Mouse (Mus musculus): ENCODE measurements around the gene Mccc2. TPM values are rescaled to one million over a fixed set of nuclear protein-coding genes. Genes with fewer than 3 reads are reported as not detected.

Mccc2 gene
- polyA plus RNA-seq, 1 experiment: 7.7 TPM

DNA sequence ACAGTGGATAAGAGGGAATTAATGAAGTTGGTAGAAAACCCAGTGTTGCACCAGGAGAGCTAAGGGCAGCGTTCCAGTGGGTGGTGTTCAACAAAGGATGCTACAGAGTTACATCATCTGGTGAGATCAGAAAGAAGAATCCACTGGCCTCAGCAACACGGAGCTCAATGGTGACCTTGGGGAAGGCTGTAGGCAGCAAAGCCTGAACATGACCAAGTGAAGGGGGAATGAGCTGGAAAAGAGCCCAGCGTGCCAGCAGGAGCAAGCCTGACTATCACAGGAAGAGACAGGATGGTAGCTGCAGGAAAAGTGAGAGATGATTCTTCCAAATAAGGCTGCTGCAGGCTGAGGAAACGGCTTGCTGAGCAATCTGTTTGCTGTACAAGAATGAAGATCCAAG is 68.0 kb downstream of the Mccc2 start:
- no peak overlapping the region for H3K27ac ChIP-seq (ENCODE audit: control insufficient read depth, insufficient read depth, low read length)
- no peak for TF ChIP-seq POLR2A (IDR thresholded peaks at IDR 0.05; ENCODE audit: control insufficient read depth, extremely low read depth, insufficient read depth, low read length, poor library complexity)
- no peak for TF ChIP-seq CTCF (IDR thresholded peaks at IDR 0.05; ENCODE audit: borderline replicate concordance, control insufficient read depth, extremely low read depth, insufficient read depth, low read length, poor library complexity)
- DNase-seq: no peak
- no peaks in the 10 kb centered on the region for H3K4me1 ChIP-seq (replicated peaks; ENCODE audit: control insufficient read depth, insufficient read depth, low read length)
- no peaks in the 10 kb centered on the region for H3K27me3 ChIP-seq (ENCODE audit: control insufficient read depth, insufficient read depth, low read length)
- 95% methylated on average over 4 of the region's 4 CpGs for WGBS
- H3K4me3 ChIP-seq (ENCODE audit: control insufficient read depth, insufficient read depth, low read length): no peak overlapping the region
- no peaks in the 10 kb centered on the region for H3K36me3 ChIP-seq (ENCODE audit: control insufficient read depth, insufficient read depth, low read length)

- Histone ChIP-seq H3K4me1 (replicated peaks; ENCODE audit: control insufficient read depth, insufficient read depth, low read length) (peaks cover 3% of the 10 kb centered on the region; the same call in 1 of the 2 replicates), H3K4me3 (ENCODE audit: control insufficient read depth, insufficient read depth, low read length) (no peak overlapping the region), H3K27me3 (ENCODE audit: control insufficient read depth, insufficient read depth, low read length) (no peaks in the 10 kb centered on the region), H3K27ac (ENCODE audit: control insufficient read depth, insufficient read depth, low read length) (no peak overlapping the region), H3K36me3 (ENCODE audit: control insufficient read depth, insufficient read depth, low read length) (no peaks in the 10 kb centered on the region)
- WGBS: 99% methylated on average over 2 of the region's 2 CpGs
- no peak for DNase-seq
- TF ChIP-seq CTCF (IDR thresholded peaks at IDR 0.05; ENCODE audit: borderline replicate concordance, control insufficient read depth, extremely low read depth, insufficient read depth, low read length, poor library complexity) (no peak), POLR2A (IDR thresholded peaks at IDR 0.05; ENCODE audit: control insufficient read depth, extremely low read depth, insufficient read depth, low read length, poor library complexity) (no peak)
Measured at GRCm38 (mm10) chr13:99943525-99943924, 71.9 kb downstream of the Mccc2 start.

- TF ChIP-seq POLR2A (IDR thresholded peaks at IDR 0.05; ENCODE audit: control insufficient read depth, extremely low read depth, insufficient read depth, low read length, poor library complexity) (no peak), CTCF (IDR thresholded peaks at IDR 0.05; ENCODE audit: borderline replicate concordance, control insufficient read depth, extremely low read depth, insufficient read depth, low read length, poor library complexity) (no peak)
- no peak overlapping the region for H3K4me3 ChIP-seq (ENCODE audit: control insufficient read depth, insufficient read depth, low read length)
- no peak for DNase-seq
- 70% methylated on average over 2 of the region's 2 CpGs for WGBS
- H3K27ac ChIP-seq (ENCODE audit: control insufficient read depth, insufficient read depth, low read length): no peak overlapping the region
- peaks cover 3% of the 10 kb centered on the region; the same call in 1 of the 2 replicates for H3K4me1 ChIP-seq (replicated peaks; ENCODE audit: control insufficient read depth, insufficient read depth, low read length)
- H3K27me3 ChIP-seq (ENCODE audit: control insufficient read depth, insufficient read depth, low read length): no peaks in the 10 kb centered on the region
- H3K36me3 ChIP-seq (ENCODE audit: control insufficient read depth, insufficient read depth, low read length): no peaks in the 10 kb centered on the region
Measured at GRCm38 (mm10) chr13:99940601-99941000, 74.8 kb downstream of the Mccc2 start.

DNA sequence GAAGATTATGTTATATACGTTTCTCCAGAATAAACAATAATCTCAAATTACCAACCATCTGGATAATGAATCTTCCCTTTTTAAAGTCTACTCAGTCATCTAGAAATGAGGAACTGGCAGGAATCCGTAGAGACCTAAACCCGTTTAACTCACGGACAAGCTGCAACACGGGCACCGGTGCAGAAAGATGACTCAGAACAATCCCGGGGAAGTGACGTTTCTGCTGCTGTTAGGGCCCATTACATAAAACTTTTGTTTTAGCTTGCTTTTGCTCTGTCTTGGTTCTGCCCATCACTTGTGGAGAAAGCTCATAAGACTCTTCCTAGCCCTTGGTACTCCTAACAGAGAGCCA is 76.1 kb downstream of the Mccc2 start:
- Histone ChIP-seq H3K27me3 (ENCODE audit: control insufficient read depth, insufficient read depth, low read length) (no peaks in the 10 kb centered on the region), H3K4me3 (ENCODE audit: control insufficient read depth, insufficient read depth, low read length) (no peak overlapping the region), H3K36me3 (ENCODE audit: control insufficient read depth, insufficient read depth, low read length) (no peaks in the 10 kb centered on the region), H3K27ac (ENCODE audit: control insufficient read depth, insufficient read depth, low read length) (no peak overlapping the region), H3K4me1 (replicated peaks; ENCODE audit: control insufficient read depth, insufficient read depth, low read length) (peaks cover 3% of the 10 kb centered on the region; the same call in 1 of the 2 replicates)
- DNase-seq: no peak
- 2% methylated on average over 8 of the region's 8 CpGs for WGBS
- TF ChIP-seq CTCF (IDR thresholded peaks at IDR 0.05; ENCODE audit: borderline replicate concordance, control insufficient read depth, extremely low read depth, insufficient read depth, low read length, poor library complexity): no peak
- TF ChIP-seq POLR2A (IDR thresholded peaks at IDR 0.05; ENCODE audit: control insufficient read depth, extremely low read depth, insufficient read depth, low read length, poor library complexity): no peak

- no peak overlapping the region for H3K4me3 ChIP-seq (ENCODE audit: control insufficient read depth, insufficient read depth, low read length)
- H3K4me1 ChIP-seq (replicated peaks; ENCODE audit: control insufficient read depth, insufficient read depth, low read length): peaks cover 6% of the 10 kb centered on the region
- H3K27me3 ChIP-seq (ENCODE audit: control insufficient read depth, insufficient read depth, low read length): no peaks in the 10 kb centered on the region
- 6% methylated on average over 10 of the region's 10 CpGs for WGBS
- H3K27ac ChIP-seq (ENCODE audit: control insufficient read depth, insufficient read depth, low read length): no peak overlapping the region
- DNase-seq: no peak
- no peaks in the 10 kb centered on the region for H3K36me3 ChIP-seq (ENCODE audit: control insufficient read depth, insufficient read depth, low read length)
- no peak for TF ChIP-seq POLR2A (IDR thresholded peaks at IDR 0.05; ENCODE audit: control insufficient read depth, extremely low read depth, insufficient read depth, low read length, poor library complexity)
- TF ChIP-seq CTCF (IDR thresholded peaks at IDR 0.05; ENCODE audit: borderline replicate concordance, control insufficient read depth, extremely low read depth, insufficient read depth, low read length, poor library complexity): no peak
Measured at GRCm38 (mm10) chr13:99938606-99939319, 76.7 kb downstream of the Mccc2 start.

- H3K4me3 ChIP-seq (ENCODE audit: control insufficient read depth, insufficient read depth, low read length): no peak overlapping the region
- H3K4me1 ChIP-seq (replicated peaks; ENCODE audit: control insufficient read depth, insufficient read depth, low read length): peaks cover 8% of the 10 kb centered on the region
- TF ChIP-seq POLR2A (IDR thresholded peaks at IDR 0.05; ENCODE audit: control insufficient read depth, extremely low read depth, insufficient read depth, low read length, poor library complexity) (no peak), CTCF (IDR thresholded peaks at IDR 0.05; ENCODE audit: borderline replicate concordance, control insufficient read depth, extremely low read depth, insufficient read depth, low read length, poor library complexity) (no peak)
- no peak overlapping the region for H3K27ac ChIP-seq (ENCODE audit: control insufficient read depth, insufficient read depth, low read length)
- H3K36me3 ChIP-seq (ENCODE audit: control insufficient read depth, insufficient read depth, low read length): no peaks in the 10 kb centered on the region
- 92% methylated on average over 3 of the region's 3 CpGs for WGBS
- no peaks in the 10 kb centered on the region for H3K27me3 ChIP-seq (ENCODE audit: control insufficient read depth, insufficient read depth, low read length)
- no peak for DNase-seq
Measured at GRCm38 (mm10) chr13:99937741-99938140, 77.7 kb downstream of the Mccc2 start.

Measured in thymus, adult 2 months (tissue).